Mouse (Mus musculus) retina, embryonic 14.5 days (tissue): ENCODE measurements around the gene Dock9.

Experiments used
- DNase-seq: peaks from one replicate; pipeline ENCODE4 v3.0.0-alpha.2; 2015; ENCODE audit warnings: low spot score

Dock9 gene

DNA sequence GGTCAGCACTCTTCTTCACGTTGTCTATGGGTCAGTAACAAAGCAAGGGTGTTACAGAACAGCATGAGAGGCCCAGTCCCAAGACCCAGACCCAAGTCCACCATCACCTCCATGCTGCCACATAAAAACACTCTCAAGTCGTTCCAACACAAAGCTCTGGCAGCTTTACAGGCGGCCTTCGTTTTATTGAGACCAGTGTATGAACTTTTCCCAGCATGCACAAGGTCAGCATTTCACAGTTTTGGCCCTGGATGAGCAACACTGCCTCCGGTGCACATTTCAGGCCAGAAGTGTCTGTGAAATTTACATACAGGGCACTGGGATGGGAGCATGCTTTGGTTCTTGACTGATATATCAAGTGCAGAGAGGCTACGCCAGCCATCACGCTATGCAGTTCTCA, 6.5 kb downstream of the Dock9 start:
- no peak for DNase-seq

DNA sequence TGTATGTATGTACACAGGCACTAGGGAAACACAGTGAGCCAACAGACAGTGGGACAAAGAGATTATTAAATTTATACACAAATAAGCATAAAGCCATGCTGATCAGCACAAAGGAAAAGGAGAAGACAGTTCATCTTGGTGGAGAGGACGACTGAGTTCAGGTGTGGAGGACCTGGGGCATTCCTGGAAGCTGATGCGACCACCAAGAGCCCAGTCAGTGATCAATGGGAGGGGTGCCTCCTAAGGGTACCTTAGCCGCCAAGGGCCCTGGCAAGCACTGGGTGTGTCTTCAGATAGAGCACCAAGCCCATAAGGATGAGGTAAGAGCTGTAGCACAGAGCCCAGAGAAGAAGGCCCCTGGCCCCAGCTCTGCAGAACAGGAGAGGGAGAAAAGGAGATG, 8.4 kb downstream of the Dock9 start:
- DNase-seq: no peak

DNA sequence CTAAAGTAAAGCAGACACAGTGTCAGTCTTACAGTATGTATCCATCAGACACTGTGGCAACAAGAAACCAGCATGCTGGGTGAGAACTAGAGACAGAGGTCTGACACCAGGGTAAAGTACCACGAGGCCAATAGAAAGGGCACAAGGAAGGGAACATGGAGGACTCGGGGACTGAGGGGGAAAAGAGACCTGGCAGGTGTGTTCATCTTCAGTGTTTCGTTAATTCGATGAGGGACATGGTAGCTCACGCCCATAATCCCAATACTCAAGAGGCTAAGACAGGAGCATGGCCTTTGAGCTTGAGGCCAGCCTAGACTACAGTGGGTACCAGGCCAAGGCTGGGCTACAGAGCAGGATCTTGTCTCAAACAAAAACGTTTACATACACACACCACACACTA, 9.2 kb downstream of the Dock9 start:
- DNase-seq: no peak

DNA sequence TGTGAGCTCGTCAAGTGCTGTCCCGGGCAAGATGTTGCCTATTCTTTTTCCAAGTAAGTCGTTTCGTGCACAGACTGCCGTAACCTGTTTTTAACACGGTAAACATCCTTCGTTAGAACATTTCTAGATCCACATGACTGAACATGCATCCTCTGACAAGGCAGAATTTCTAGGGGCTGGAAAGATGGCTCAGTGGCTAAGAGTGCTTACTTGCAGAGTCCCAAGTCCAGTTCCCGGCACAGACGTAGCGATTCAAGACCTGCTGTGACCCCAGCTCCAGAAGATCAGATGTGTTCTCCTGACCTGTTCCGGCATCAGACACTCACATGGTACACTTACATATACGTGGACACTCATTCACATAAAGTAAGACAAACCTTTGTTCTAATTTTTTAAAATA, 10.2 kb downstream of the Dock9 start:
- no peak for DNase-seq

DNA sequence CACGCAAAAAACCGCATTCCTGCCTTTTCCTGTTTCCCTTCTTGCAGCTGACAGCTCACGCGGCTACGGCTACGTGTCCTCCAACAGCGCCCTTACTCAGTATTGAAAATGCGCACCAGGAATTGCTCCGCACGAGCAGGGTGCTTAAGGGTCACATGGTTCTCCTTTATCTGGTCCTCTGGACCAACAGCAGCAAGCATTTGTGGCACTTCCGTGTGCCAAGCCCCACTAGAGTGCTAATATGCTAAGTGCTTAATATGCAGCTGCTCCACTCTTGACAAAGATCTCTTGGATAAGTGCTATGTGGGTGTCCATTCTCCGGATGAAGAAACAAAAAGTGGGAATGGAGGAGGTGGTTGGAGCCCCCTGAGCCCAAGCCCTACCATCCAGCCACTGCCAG, 10.7 kb downstream of the Dock9 start:
- no peak for DNase-seq

DNA sequence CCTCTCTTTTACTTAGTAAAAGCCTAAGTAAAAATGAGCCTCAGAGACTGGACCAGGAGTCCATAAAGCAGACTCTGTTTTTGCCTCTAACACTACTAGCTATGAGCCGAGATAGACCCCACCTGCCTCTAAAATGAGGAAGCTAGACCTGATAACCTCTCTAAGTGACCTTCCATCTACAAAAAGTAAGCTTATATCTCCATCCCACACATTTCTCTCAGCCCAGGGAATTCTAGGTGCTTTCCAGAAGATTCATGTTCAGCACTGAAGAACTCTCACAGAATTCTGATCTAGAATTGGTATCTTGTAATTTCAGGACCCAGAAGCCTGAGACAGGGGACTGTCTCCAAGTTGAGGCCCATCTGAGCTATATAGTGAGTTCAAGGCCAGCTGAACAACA, 12.2 kb downstream of the Dock9 start:
- DNase-seq: no peak

DNA sequence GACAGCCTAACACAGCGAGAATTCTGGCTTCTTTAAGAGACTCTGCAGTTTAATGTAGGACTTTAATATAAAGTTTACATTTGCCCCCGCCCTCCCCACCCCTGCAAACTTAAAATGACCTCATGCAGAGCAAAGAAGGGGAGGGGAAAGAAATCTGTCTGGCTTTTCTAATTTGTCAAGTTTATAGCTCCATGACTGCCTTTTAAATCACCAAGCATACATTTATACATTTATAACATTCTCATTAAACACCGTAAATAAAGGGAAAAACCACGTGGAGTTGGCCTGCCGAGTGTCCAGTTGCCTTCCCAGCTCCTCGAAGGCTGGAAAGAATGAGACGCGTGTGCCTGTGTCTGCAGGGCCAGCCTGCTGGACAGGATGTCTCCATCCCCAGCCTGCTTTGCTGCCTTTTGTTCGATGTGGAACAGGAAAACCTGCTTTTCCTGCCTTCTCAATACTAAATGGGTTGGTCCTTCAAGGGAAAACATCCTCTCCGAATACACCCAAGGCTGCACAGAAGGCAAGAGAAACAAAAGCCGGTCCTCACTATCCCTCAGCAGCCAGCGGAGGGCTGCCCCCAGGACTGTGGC, 16.6 kb downstream of the Dock9 start:
- no peak for DNase-seq

DNA sequence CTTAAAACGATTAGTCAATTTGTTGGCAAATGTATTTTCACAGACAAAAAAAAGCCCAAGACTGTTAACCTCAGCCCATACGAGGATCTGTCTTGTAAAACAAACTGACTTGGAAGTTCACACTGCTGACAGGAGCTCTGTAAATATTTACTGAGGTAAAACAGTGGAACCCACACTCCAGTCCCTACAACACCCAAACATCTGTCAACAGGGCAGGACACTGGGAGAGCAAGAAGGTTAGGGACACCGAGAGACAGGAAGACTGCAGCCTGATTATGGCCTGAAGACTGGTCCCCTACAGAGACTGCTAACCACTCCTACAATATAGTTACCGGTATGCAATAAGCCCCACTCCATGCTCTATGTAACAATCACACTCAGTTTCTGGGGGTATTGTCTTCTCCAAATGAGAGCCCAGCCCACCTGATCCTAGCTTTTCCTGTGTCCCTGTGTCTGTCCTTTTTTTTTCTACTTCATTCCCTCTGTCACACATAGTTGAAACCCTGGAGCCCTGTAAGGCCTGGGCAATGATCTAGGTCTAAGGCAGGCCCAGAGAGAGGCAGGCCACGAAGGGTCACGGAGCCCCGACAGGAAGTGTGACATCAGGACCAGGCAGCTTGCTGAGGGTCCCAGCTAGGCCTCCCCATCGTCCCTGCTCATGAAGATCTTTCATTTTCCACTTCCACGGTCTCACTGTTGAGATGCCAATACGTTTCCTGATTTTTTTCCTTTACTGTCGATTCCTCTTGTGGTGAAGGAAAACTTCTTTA, 17.3 kb downstream of the Dock9 start:
- DNase-seq: no peak

DNA sequence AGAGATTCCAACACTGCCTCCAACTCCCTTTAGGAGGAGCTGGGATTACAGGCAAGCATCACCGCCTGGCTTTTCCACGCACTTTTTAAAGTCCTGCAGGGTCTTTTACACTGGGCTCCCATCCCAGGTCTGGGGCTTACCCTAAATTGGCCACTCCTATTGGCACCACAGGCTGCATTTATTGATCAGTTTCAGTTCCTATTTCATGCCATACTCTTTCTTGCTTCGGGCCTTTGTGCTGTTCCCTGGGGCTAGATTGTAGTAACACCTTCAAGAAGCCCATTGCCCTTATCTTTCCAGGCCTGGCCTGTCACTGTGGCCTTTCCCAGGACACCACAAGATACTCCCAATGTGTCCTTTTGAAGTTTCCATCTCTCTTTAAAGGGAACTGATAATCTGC, 18.0 kb downstream of the Dock9 start:
- DNase-seq: no peak

DNA sequence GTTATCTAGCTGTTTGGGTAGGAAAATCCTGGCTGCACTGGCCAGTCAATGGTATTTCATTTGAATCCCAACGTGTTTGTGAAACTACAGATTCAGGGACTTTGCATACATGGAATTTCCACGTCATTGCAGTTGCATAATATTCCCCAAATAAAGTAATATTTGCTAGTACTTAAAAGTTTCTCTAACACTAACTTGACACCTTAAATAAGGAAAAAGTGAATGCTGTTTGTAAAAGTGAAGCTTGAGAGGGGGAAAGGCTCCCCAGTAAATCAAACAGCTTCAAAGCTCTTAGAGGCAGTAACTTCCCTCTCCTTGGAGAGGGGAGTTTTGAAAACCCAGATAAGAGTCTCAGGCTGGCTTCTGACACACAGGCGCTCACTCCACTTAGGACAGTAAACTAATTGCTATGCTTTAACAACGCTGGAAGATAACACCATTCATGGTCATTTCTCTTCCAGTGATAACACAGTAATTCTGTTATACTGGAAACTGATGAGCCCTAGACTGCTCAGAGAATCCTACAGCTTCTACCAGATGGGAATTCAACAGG, 20.3 kb downstream of the Dock9 start:
- DNase-seq: no peak

DNA sequence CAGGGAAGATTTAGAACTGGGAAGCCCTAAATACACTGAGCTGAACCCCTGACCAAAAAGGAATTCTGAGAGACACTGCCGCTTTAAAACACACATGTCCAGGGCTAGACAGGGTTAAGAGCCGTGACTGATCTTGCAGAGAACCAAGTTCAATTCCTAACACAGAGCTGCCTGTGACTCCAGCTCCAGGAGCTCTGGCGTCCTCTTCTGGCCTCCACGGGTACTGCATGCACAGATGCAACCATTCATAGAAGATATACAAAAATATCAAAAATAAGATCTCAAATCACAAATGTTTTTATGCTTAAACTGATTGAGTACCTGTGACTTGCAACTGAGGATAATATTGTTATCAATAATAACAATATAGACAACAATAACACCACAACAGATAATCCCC, 20.9 kb downstream of the Dock9 start:
- no peak for DNase-seq

DNA sequence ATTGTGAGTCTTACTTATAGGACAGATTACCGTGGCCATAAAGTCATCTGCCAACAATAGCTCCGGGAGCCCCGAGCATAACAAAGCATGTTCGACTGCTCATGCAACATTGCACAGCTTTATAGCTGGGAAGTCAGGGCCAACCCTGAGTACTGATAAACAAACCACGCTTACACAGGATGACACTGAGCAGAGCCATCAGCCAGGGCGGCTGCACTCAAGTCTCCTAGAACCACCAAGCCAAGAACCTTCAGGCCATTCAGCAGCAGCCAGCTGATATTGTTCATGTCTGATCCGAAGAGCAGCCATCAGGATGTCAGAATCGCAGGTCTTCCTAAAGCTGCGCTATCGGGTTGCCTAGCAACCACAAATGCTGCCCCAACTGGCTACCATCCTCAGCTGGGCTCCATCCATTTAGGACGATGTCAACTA, 35.6 kb downstream of the Dock9 start:
- no peak for DNase-seq

DNA sequence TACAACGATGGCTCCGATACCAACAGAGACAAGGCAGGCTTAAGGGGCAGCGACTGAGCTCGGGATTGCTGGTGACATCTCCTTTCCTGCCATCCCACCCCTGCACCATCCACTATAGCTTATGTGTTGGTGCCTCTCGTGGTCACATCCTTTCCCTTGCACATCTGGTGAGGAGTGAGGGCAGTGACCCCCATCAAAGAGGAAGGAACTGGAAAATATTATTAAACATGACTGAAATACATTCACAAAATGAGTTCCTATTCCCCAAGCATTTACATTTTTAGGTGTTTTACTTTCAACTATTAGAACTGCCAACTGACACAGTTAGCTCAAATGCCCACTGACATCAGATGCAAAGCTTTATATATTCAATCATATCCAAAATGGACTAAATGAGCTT, 37.2 kb downstream of the Dock9 start:
- no peak for DNase-seq

DNA sequence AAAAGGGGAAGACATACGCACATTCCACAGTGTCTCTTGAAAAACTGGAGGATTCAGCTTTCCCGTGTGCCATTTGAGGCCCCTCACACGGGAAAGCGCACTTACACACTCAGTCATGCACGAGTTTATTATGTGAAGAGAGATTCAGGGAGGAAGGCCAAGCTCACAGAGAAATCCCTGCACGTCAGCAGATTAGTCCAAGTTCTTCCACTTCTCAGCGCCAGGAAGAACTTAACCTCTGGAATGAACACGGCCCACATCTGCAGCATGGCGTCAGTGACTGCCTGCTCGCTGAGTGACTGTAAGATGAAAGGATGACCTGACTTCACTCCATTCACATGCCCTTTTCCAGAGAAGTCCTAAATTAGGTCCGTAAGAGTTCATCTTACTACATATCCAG, 43.5 kb downstream of the Dock9 start:
- no peak for DNase-seq

DNA sequence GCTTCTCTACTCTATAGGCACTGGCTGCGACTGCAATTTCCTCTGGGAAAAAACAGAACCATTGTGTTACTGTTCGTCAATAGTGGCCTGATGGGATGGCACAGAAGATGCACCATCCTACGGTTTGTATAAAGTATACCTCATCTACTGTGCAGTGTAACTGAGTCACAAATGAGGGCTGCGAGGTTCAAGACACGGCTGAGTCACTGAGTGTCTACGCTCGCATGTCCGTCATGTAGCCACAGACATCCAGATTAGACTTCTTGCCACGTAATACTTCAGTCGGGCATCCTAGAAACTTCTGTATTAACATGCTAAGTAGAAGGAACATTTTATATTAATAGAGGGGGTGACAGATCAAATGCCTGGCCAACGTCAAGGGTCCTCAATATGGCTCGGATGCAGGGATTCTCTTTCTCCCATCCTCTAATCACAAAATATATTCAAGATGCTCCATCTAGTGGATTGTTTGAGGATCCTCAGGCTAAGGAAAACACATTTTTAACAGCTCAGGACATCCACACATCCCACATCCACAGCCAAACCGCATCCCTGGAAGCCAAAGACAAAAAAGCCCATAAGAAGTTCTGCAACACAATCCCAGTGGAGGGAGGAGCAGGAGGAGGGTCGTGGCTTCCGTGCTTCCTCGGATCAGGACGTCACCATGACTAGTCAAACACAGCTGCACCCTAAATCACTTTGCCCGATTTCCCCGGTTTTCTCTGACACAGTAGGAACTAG, 44.8 kb downstream of the Dock9 start:
- DNase-seq: peak; percentile 64

DNA sequence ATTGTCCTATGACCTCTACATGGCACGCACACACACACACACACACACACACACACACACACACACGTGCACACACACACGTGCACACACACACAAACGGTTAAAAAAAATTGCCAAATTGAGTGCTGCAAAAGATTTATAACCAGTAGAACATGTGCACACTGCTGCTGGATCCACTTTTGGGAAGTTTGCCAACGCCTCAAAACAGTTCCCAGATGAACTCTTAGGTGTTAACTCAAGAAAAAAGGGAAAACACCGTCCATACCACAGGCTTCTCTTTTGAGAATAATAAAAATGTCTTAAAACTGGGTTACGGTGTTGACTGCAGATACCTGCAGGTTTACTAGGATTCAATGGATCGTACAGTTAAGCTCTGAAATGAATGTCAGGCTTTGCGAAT, 48.0 kb downstream of the Dock9 start:
- no peak for DNase-seq

DNA sequence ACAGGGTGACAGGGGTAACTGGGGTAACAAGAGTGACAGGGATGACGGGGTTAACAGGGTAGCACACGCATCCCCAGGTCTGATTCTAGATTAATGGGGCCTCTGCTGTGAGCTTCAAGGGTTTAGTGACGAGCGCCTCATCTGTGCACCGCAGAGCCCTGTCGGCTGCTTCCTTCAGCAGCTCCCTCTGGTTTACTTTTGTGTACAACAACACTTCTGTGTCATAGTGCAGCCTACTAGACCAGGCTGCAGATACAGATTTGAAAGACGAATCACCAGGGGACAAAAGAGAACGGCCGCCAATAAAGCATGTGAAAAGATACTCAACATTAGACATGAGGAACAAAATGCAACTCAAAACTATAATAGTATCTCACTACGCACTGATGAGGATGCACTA, 48.6 kb downstream of the Dock9 start:
- DNase-seq: no peak

DNA sequence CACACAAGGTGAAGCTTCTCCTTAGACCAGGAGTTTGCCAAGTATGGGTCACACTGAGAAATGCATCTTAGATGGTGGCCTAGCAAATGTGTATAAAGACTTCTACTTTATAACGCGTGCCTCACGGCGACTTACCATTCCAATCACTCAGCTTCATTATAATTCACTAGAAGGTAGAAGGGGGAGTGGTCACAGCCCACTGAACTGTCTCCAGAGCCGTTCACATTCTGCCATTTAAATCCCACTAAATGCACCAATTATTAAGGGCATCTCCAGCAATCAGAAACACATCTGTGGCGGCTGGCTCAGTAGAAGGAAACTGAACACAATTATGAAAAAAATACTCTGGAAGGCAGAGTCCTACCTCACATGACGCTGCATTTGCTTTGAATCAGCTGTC, 50.3 kb downstream of the Dock9 start:
- no peak for DNase-seq

DNA sequence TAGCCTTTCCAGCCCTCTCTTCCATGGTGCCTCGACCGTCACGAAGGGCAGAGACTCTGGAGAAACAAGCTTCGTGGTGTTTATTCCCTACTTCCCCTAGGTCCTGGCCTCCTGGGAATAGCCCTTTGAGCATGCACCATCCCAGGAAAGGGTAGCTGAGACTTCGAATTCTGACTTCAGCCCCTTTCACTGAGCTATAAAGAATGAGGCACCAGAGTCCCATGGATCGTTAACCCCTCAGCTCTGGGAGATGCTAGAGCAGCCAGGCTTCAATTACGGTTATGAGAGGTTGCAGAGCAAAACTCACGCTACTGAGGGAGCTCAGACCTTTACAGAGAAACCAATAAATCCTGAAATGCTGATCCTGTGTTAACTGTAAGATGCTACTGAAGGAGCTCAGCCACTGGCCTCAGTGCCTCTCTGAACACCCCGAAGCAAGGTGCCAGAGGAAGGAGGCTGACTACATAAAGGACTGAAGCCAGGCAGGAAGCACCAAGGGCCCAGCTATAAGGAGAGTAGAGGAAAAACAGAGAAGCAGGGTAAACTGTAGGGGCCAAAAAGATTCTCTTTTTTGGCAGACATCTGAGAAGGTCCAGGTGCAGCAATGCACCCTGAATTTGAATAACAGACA, 53.7 kb downstream of the Dock9 start:
- DNase-seq: no peak

DNA sequence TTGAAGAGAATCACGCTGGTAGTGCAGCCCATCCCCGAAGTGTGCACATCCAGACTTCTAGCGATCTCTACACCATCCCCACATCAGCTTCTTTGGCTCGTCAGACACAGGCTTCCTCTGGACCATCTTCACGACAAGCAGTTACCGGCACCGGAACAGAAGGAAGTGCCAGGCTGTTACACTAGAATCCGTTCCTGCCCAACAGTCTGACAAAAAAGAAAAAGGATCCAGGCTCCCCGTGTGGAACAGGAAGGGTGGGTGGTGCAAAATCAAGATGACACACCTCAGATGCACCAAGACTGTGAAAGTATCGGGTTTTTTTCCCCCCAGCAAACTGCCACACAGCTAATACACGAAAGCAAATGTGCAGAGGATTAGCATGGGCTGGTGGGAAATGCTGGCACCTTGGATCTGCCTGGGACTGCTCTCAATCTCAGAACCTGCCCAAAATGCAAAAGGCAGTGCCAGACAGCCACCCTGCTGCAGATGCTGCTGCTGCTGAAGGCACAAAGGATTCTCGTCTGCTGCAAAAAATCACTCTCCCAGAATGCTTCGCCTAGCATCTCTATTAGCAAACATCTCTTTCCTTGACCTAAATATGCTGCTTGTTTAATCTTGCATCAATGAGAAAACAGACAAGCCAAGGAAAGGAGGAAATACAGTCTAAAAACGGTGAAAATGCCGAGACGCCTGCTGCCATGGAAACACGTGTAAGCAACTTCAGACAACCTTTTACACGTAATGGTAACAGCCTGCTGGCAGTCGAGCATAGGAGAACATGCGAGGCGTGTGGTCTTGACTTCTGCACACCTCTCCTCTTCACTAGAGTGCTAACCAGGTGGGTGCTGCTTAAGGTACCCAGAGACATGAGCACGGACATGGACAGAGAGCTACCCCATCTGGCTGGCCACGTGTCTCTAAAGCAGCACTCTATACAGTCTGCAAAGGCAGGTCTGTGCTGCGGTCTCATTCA, 58.9 kb downstream of the Dock9 start:
- DNase-seq: no peak

DNA sequence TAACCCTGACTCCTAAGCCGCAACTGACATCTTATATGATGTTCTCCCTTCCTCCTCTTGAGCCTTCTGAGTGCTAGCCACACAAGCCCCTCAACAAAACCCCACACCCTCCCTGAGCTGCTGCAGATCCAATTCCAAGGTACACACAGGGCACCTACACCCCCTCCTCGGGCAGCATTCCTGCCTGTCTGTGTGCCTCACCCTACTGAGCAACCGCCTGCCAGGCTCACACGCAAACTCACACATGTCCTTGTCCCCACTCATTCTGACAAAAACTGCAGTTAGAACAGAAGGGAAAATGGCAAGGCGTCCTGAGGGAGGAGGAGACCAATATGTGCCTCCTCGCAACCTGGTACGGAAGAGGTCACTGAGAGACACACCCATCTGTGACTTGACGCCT, 60.4 kb downstream of the Dock9 start:
- DNase-seq: no peak
